Comparison of ENCODE assay signal across 28 mouse cellular contexts in genomic region chr6:54258462-54258861, GRCm38 (mm10).
"Had no signal": no experiment of that assay in that cellular context is flagged by ENCODE, and none has a peak within 500 bp of the region (broad histone marks: within the 10 kb centered on the region; RNA-seq: fewer than 3 reads in every experiment).

No protein-coding gene starts in this region.

- H3K4me2 ChIP-seq: embryonic facial prominence, embryonic 12.5 days; embryonic facial prominence, embryonic 13.5 days; embryonic facial prominence, embryonic 15.5 days; forebrain, embryonic 12.5 days; forebrain, embryonic 13.5 days; forebrain, embryonic 15.5 days had no signal

- H3K27ac ChIP-seq: embryonic facial prominence, embryonic 10.5 days; embryonic facial prominence, embryonic 12.5 days; embryonic facial prominence, embryonic 13.5 days; embryonic facial prominence, embryonic 15.5 days; forebrain, embryonic 10.5 days; forebrain, embryonic 12.5 days; forebrain, embryonic 13.5 days; forebrain, embryonic 15.5 days; gastrocnemius, adult 2 months; heart, adult 2 months had no signal

- DNase-seq: cerebellum, adult 8-10 months; cerebellum, adult 9-10 months; cerebellum, adult 9-11 months; cerebellum, postnatal 10 days; cerebellum, postnatal 14 days; cerebellum, postnatal 25 days; cerebellum, postnatal 36 days; embryo, embryonic 11 days; forebrain, postnatal 0 days; gastrocnemius, adult 2 months; gastrocnemius, postnatal 10 days; gastrocnemius, postnatal 14 days; gastrocnemius, postnatal 25 days; gastrocnemius, postnatal 36 days; heart, adult 11 months; heart, adult 18-20 months; heart, adult 2 months had no signal

- H3K27me3 ChIP-seq: embryonic facial prominence, embryonic 12.5 days; embryonic facial prominence, embryonic 13.5 days; embryonic facial prominence, embryonic 15.5 days; forebrain, embryonic 13.5 days; forebrain, embryonic 15.5 days had no signal

- H3K9me3 ChIP-seq: embryonic facial prominence, embryonic 10.5 days; embryonic facial prominence, embryonic 12.5 days; embryonic facial prominence, embryonic 13.5 days; embryonic facial prominence, embryonic 15.5 days; forebrain, embryonic 10.5 days; forebrain, embryonic 12.5 days; forebrain, embryonic 13.5 days; forebrain, embryonic 15.5 days had no signal

- H3K9ac ChIP-seq: embryonic facial prominence, embryonic 12.5 days; embryonic facial prominence, embryonic 13.5 days; embryonic facial prominence, embryonic 15.5 days; forebrain, embryonic 12.5 days; forebrain, embryonic 13.5 days; forebrain, embryonic 15.5 days; forebrain, postnatal 0 days had no signal

- ATAC-seq: forebrain, embryonic 13.5 days; forebrain, embryonic 14.5 days; forebrain, embryonic 15.5 days; forebrain, embryonic 16.5 days; forebrain, postnatal 0 days had no signal

- H3K36me3 ChIP-seq: embryonic facial prominence, embryonic 10.5 days; embryonic facial prominence, embryonic 12.5 days; embryonic facial prominence, embryonic 13.5 days; embryonic facial prominence, embryonic 15.5 days; forebrain, embryonic 10.5 days; forebrain, embryonic 12.5 days; forebrain, embryonic 15.5 days had no signal

- H3K4me3 ChIP-seq: embryonic facial prominence, embryonic 10.5 days; embryonic facial prominence, embryonic 12.5 days; embryonic facial prominence, embryonic 13.5 days; embryonic facial prominence, embryonic 15.5 days; erythroblast, embryonic 14.5 days; forebrain, embryonic 10.5 days; forebrain, embryonic 12.5 days; forebrain, embryonic 13.5 days; forebrain, embryonic 15.5 days; gastrocnemius, adult 2 months; heart, adult 2 months had no signal
